Mouse (Mus musculus): ENCODE results near the gene Etv1.

- no peak for TF ChIP-seq CTCF (IDR thresholded peaks at IDR 0.05; ENCODE audit: low read depth)
- TF ChIP-seq EP300 (IDR thresholded peaks at IDR 0.05; ENCODE audit: low read depth) = no peak
Observed at GRCm38 (mm10) chr12:38854751-38855150, 75.6 kb downstream of the Etv1 start.
